Mouse (Mus musculus) myocyte (in vitro differentiated cells): ENCODE data around the gene Adgrv1. TPM values are rescaled to one million over a fixed set of nuclear protein-coding genes. Genes with fewer than 3 reads are reported as not detected.

ENCODE experiments used
- H3K27me3 ChIP-seq: one replicate; pipeline ENCODE4 v1.6.1; 2011; ENCODE audit not compliant: control insufficient read depth, insufficient read depth, insufficient read length
- H3K36me3 ChIP-seq: one replicate; pipeline ENCODE4 v1.6.1; 2011; ENCODE audit not compliant: control insufficient read depth, insufficient read depth
- H3K4me2 ChIP-seq: one replicate; pipeline ENCODE4 v1.6.1; 2011; ENCODE audit warnings: low read depth, control low read depth
- H3K4me3 ChIP-seq: one replicate; pipeline ENCODE4 v1.5.1; 2011; ENCODE audit warnings: mild to moderate bottlenecking, control low read depth, moderate library complexity
- H3K79me2 ChIP-seq: one replicate; pipeline ENCODE4 v1.6.1; 2011; ENCODE audit not compliant: control insufficient read depth, insufficient read depth
- H3ac ChIP-seq: one replicate; pipeline ENCODE4 v1.6.1; 2011; ENCODE audit not compliant: control insufficient read depth, insufficient read length
- CEBPB ChIP-seq: IDR thresholded peaks from 2 replicates; pipeline ENCODE4 v1.6.1; 2011; ENCODE audit warnings: mild to moderate bottlenecking, moderate library complexity; ENCODE audit not compliant: poor library complexity, insufficient read depth, severe bottlenecking
- E2F4 ChIP-seq: IDR thresholded peaks from one replicate; pipeline ENCODE4 v1.6.1; 2011; ENCODE audit warnings: mild to moderate bottlenecking, control low read depth, moderate library complexity; ENCODE audit not compliant: insufficient read depth
- MAX ChIP-seq: IDR thresholded peaks from one replicate; pipeline ENCODE4 v1.6.1; 2011; ENCODE audit warnings: low read depth, mild to moderate bottlenecking, control low read depth
- MYOD1 ChIP-seq, 3 experiments: IDR thresholded peaks; one replicate each; pipeline ENCODE4 v1.6.1; 2011; ENCODE audit warnings: control low read depth in 2 of 3, low read depth in 2 of 3, mild to moderate bottlenecking in 2 of 3, moderate library complexity in 1 of 3; ENCODE audit not compliant: insufficient read length in 2 of 3, control insufficient read depth in 1 of 3
- MYOG ChIP-seq, 3 experiments: IDR thresholded peaks; one replicate each; pipeline ENCODE4 v1.6.1; 2011; ENCODE audit warnings: control low read depth in 2 of 3, low read depth in 2 of 3, mild to moderate bottlenecking in 2 of 3; ENCODE audit not compliant: insufficient read length in 2 of 3, control insufficient read depth in 1 of 3, insufficient read depth in 1 of 3
- POLR2A ChIP-seq: IDR thresholded peaks from one replicate; pipeline ENCODE4 v1.6.1; 2011; ENCODE audit warnings: low read depth, mild to moderate bottlenecking, control low read depth, moderate library complexity; ENCODE audit not compliant: insufficient read length
- POLR2AphosphoS2 ChIP-seq: IDR thresholded peaks from one replicate; pipeline ENCODE4 v1.6.1; 2011; ENCODE audit warnings: low read depth, control low read depth; ENCODE audit not compliant: insufficient read length
- REST ChIP-seq: IDR thresholded peaks from one replicate; pipeline ENCODE4 v1.6.1; 2011; ENCODE audit warnings: mild to moderate bottlenecking, control low read depth, moderate library complexity; ENCODE audit not compliant: insufficient read depth, insufficient read length
- SRF ChIP-seq: IDR thresholded peaks from one replicate; pipeline ENCODE4 v1.6.1; 2011; ENCODE audit warnings: low read depth; ENCODE audit not compliant: control insufficient read depth, insufficient read length
- TCF12 ChIP-seq: IDR thresholded peaks from one replicate; pipeline ENCODE4 v1.6.1; 2011; ENCODE audit warnings: mild to moderate bottlenecking, control low read depth; ENCODE audit not compliant: poor library complexity, insufficient read depth, severe bottlenecking
- TCF3 ChIP-seq: IDR thresholded peaks from one replicate; pipeline ENCODE4 v1.6.1; 2011; ENCODE audit warnings: low read depth, control low read depth; ENCODE audit not compliant: insufficient read length
- USF1 ChIP-seq: IDR thresholded peaks from one replicate; pipeline ENCODE4 v1.6.1; 2011; ENCODE audit warnings: low read depth, mild to moderate bottlenecking, control low read depth, moderate library complexity
- polyA plus RNA-seq: library from polyadenylated mRNA; unstranded; fragments of >200 nt; fragmentation: generic; extraction: Trizol; gene quantifications from one replicate; pipeline ENCODE4 v1.2.1, GENCODE M21; 2012; ENCODE audit warnings: missing spikeins

The Adgrv1 gene
- polyA plus RNA-seq, 1 experiment = 0.04 TPM

DNA sequence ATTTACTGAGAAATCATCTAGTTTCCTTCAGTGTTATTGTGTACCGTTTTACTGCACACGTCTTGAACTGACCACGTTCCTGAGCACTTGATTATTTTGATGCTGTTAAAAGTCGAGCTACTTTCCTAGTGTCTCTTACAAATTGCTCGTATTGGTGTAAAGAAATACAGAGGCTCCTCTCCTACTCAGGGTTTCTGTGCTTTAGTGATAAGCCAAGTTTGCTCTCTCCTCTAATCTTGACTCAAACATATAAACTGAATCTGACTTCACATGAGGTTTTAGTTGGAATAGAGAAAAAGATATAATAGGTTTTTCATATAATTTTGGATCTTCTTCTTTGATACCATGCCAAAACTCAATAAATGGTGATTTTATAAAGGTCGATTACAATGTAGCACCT is 13.4 kb upstream of the Adgrv1 start:
- H3K36me3 ChIP-seq = no peaks in the 10 kb centered on the region
- H3K4me3 ChIP-seq = no peak overlapping the region
- no peaks in the 10 kb centered on the region for H3K79me2 ChIP-seq
- no peak overlapping the region for H3ac ChIP-seq
- no peak overlapping the region for H3K4me2 ChIP-seq
- TF ChIP-seq REST (no peak), SRF (no peak), MAX (no peak), MYOD1 (IDR thresholded peaks at IDR 0.05; ENCODE audit: control insufficient read depth in 1 of 3, insufficient read length in 2 of 3, low read depth in 2 of 3) (no peak), POLR2AphosphoS2 (no peak), CEBPB (no peak), E2F4 (no peak), USF1 (no peak), MYOG (IDR thresholded peaks at IDR 0.05; ENCODE audit: control insufficient read depth in 1 of 3, insufficient read depth in 1 of 3, insufficient read length in 2 of 3, low read depth in 2 of 3) (no peak), TCF3 (no peak), POLR2A (no peak)
- no peaks in the 10 kb centered on the region for H3K27me3 ChIP-seq

DNA sequence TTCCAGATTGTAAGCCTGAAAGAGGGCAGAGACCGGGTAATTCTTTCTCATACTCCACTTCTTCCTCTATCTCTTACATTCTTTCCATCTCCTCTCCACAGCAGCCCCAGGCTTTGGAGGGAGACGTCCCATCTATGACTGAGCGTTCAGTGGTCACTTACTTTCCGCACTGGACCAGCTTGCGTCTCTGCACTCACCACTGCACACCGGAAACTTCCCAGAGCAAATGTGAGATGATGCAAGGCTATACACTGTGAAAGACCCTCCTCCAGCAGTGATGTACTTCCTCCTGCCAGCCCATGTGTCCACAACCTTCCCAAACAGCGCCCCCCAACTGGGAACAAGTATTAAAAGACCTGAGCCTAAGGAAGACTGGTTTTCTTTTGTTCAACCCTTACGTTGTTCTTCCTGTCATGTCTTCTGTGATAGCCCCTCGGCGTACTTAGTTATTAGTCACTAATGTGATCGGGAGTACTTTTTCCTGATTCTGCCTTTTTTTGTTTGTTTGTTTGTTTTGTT is 11.2 kb upstream of the Adgrv1 start:
- H3K4me2 ChIP-seq = no peak overlapping the region
- H3K27me3 ChIP-seq = no peaks in the 10 kb centered on the region
- H3K36me3 ChIP-seq = no peaks in the 10 kb centered on the region
- no peak overlapping the region for H3ac ChIP-seq
- no peak overlapping the region for H3K4me3 ChIP-seq
- no peak for TF ChIP-seq MYOG (IDR thresholded peaks at IDR 0.05; ENCODE audit: control insufficient read depth in 1 of 3, insufficient read depth in 1 of 3, insufficient read length in 2 of 3, low read depth in 2 of 3)
- no peak for TF ChIP-seq USF1
- no peak for TF ChIP-seq E2F4
- TF ChIP-seq POLR2AphosphoS2 = no peak
- TF ChIP-seq TCF3 = no peak
- TF ChIP-seq MAX = no peak
- TF ChIP-seq POLR2A = no peak
- TF ChIP-seq CEBPB = no peak
- TF ChIP-seq MYOD1 (IDR thresholded peaks at IDR 0.05; ENCODE audit: control insufficient read depth in 1 of 3, insufficient read length in 2 of 3, low read depth in 2 of 3) = no peak
- TF ChIP-seq SRF = no peak
- no peak for TF ChIP-seq REST
- no peak for TF ChIP-seq TCF12
- H3K79me2 ChIP-seq = no peaks in the 10 kb centered on the region

DNA sequence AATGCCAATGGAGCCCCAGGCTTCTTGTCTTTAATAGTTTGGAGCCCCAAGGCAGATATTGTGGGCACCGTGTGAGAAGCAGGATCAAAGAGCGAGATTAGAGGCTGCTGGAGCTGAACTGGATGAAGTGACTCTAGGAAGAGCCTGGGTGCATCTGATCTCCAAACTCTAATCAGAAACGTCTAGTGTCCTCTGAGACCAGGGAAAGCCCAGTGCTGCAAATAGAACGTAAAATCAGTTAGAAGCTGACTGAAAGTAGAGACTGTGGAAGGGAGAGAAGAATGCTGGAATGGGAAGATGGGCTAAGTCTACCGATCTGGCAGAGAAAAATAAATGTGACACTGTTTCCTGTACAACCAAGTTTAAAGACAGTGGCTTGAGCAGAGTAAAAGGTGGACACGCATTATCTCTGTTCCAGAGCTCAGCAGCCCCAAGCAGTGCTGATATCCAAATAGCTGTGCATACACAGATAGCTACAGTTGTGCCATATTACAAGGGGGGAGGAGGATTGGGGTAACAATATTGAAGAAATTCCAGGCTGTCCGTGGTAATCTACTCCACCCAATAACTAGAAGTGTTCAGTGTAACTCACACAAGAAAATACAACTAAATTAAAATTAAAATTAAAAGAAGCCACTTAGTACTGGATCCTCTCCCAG is 9.7 kb upstream of the Adgrv1 start:
- Histone ChIP-seq H3ac (no peak overlapping the region), H3K27me3 (no peaks in the 10 kb centered on the region), H3K79me2 (no peaks in the 10 kb centered on the region), H3K4me3 (no peak overlapping the region), H3K4me2 (no peak overlapping the region), H3K36me3 (no peaks in the 10 kb centered on the region)
- TF ChIP-seq REST (no peak), POLR2A (no peak), E2F4 (no peak)

DNA sequence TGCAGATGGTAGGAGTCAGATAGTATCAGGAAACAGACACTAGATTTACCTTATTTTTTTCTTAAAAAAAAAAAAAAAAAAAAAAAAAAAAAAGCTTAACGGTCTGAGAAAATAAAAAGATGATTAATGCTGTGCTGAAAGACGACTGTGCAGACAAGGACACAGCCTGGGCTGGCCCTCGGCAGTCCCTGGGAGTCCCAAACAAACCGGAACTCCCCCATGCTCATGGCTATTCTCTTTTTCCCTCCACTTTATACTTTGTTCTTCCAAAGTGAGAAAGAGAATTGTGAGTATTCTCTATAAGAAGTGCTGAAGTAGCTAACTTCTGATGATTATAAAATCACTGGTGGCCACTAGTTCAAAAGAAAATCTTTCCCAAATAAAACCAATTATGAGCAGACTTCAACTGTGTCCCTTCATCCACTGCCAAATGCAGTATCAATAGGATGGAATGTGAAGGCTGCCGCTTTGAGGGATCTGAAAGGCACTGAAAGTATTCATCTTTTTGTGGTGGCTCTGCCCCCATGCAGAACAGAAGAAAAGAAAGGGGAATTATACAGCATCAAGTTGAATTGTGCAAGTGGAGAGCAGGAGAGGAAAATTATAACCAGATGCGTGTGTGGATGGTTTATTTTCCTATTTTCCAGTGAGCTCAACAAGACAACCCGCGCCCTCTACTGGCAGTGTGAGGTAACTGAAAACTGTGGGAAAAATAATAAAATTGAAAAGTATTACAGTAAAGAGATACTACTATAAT is 8.5 kb upstream of the Adgrv1 start:
- H3K79me2 ChIP-seq = no peaks in the 10 kb centered on the region
- peak overlapping the region; percentile 6 for H3K4me3 ChIP-seq
- no peaks in the 10 kb centered on the region for H3K27me3 ChIP-seq
- H3ac ChIP-seq = no peak overlapping the region
- H3K4me2 ChIP-seq = peak overlapping the region; percentile 93
- TF ChIP-seq TCF12 (no peak), E2F4 (no peak), MAX (no peak)
- no peaks in the 10 kb centered on the region for H3K36me3 ChIP-seq

DNA sequence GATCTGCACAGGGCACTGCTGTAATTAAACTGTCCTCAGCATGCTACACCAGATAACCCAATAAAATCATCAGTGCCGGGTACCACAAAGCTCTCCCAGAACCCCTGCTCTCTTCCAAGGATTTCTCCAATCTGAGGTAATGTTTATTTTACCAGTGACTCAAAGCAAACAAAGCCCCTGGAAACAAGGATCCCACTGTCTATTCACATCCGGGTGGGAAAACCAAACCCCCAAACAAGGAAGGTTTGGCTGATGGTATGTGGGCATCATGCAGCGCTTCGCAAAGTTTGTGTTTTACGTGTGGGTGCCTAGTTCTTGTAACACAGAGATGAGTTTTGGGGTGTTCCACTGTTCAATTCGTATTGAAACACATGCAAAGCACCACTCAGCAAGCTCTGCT is 7.9 kb upstream of the Adgrv1 start:
- no peak for TF ChIP-seq E2F4
- TF ChIP-seq CEBPB = no peak
- no peak for TF ChIP-seq POLR2AphosphoS2
- no peak for TF ChIP-seq TCF12
- TF ChIP-seq REST = no peak
- no peak for TF ChIP-seq TCF3
- TF ChIP-seq MYOG (IDR thresholded peaks at IDR 0.05; ENCODE audit: control insufficient read depth in 1 of 3, insufficient read depth in 1 of 3, insufficient read length in 2 of 3, low read depth in 2 of 3) = no peak
- no peak for TF ChIP-seq POLR2A
- no peak for TF ChIP-seq SRF
- TF ChIP-seq USF1 = no peak
- no peak for TF ChIP-seq MYOD1 (IDR thresholded peaks at IDR 0.05; ENCODE audit: control insufficient read depth in 1 of 3, insufficient read length in 2 of 3, low read depth in 2 of 3)
- no peak for TF ChIP-seq MAX
- peak overlapping the region; percentile 93 for H3K4me2 ChIP-seq

More for the DNA sequence above, 7.9 kb upstream of the Adgrv1 start:
- H3K4me3 ChIP-seq = peak overlapping the region; percentile 6
- H3K27me3 ChIP-seq = no peaks in the 10 kb centered on the region
- H3K36me3 ChIP-seq = no peaks in the 10 kb centered on the region
- no peak overlapping the region for H3ac ChIP-seq
- H3K79me2 ChIP-seq = no peaks in the 10 kb centered on the region
